Mouse (Mus musculus): ENCODE data around the gene Slc16a5. TPM values are rescaled to one million over a fixed set of nuclear protein-coding genes. Genes with fewer than 3 reads are reported as not detected.
A peak's percentile ranks its signal among the peaks of the same experiment; 100 is the strongest.

Gene Slc16a5
- polyA plus RNA-seq, 1 experiment from 2014 or later, result 0.34 TPM

GRCm38 (mm10) chr11:115512407-115513183 lies 50.3 kb downstream of the Slc16a5 start:
- WGBS, result 48% methylated on average over 8 of the region's 8 CpGs
- H3K4me1 ChIP-seq, result peaks cover 56% of the 10 kb centered on the region

GRCm38 (mm10) chr11:115513271-115514237 lies 51.3 kb downstream of the Slc16a5 start:
- peak; percentile 74 for DNase-seq (ENCODE audit: low spot score)
- H3K4me1 ChIP-seq, result peaks cover 47% of the 10 kb centered on the region
- under 1% methylated on average over 57 of the region's 57 CpGs for WGBS
- H3K27me3 ChIP-seq (replicated peaks; ENCODE audit: low read depth, poor library complexity, severe bottlenecking), result no peaks in the 10 kb centered on the region
- H3K9me3 ChIP-seq, result no peaks in the 10 kb centered on the region
- peaks cover 7% of the 10 kb centered on the region; the same call in 1 of the 2 replicates for H3K36me3 ChIP-seq (replicated peaks)
- peak overlapping the region; percentile 92 for H3K4me3 ChIP-seq
- peak overlapping the region; percentile 97 for H3K27ac ChIP-seq (replicated peaks)

More at GRCm38 (mm10) chr11:115512407-115513183, 50.3 kb downstream of the Slc16a5 start:
- DNase-seq (ENCODE audit: low spot score), result peak; percentile 15
- Histone ChIP-seq H3K9me3 (no peaks in the 10 kb centered on the region), H3K27me3 (replicated peaks; ENCODE audit: low read depth, poor library complexity, severe bottlenecking) (no peaks in the 10 kb centered on the region), H3K36me3 (replicated peaks) (peaks cover 11% of the 10 kb centered on the region), H3K27ac (replicated peaks) (peak overlapping the region; percentile 97), H3K4me3 (peak overlapping the region; percentile 92)

GRCm38 (mm10) chr11:115514238-115514663 lies 52.0 kb downstream of the Slc16a5 start, which contains the start of gene Jpt1:
Jpt1 (minus strand) TSS chr11:115514387.
- under 1% methylated on average over 24 of the region's 24 CpGs for WGBS
- Histone ChIP-seq H3K36me3 (replicated peaks) (peaks cover 3% of the 10 kb centered on the region; the same call in 1 of the 2 replicates), H3K9me3 (no peaks in the 10 kb centered on the region), H3K4me1 (peaks cover 43% of the 10 kb centered on the region), H3K27me3 (replicated peaks; ENCODE audit: low read depth, poor library complexity, severe bottlenecking) (no peaks in the 10 kb centered on the region), H3K27ac (replicated peaks) (peak within 1 kb of the TSS; percentile 97), H3K4me3 (peak within 1 kb of the TSS; percentile 92)
- DNase-seq (ENCODE audit: low spot score), result peak; percentile 97

- Histone ChIP-seq H3K9me3 (no peaks in the 10 kb centered on the region), H3K27me3 (replicated peaks; ENCODE audit: low read depth, poor library complexity, severe bottlenecking) (no peaks in the 10 kb centered on the region), H3K4me1 (peaks cover 38% of the 10 kb centered on the region), H3K27ac (replicated peaks) (peak overlapping the region; percentile 58), H3K4me3 (no peak overlapping the region), H3K36me3 (replicated peaks) (peaks cover 3% of the 10 kb centered on the region; the same call in 1 of the 2 replicates)
- no peak for DNase-seq (ENCODE audit: low spot score)
- 74% methylated on average over 6 of the region's 6 CpGs for WGBS
These were observed 52.7 kb downstream of the Slc16a5 start for GRCm38 (mm10) chr11:115515021-115515420.

- H3K9me3 ChIP-seq, result no peaks in the 10 kb centered on the region
- H3K27ac ChIP-seq (replicated peaks), result no peak overlapping the region
- H3K4me1 ChIP-seq, result peaks cover 19% of the 10 kb centered on the region
- H3K27me3 ChIP-seq (replicated peaks; ENCODE audit: low read depth, poor library complexity, severe bottlenecking), result no peaks in the 10 kb centered on the region
- peaks cover 20% of the 10 kb centered on the region for H3K36me3 ChIP-seq (replicated peaks)
- 85% methylated on average over 5 of the region's 5 CpGs for WGBS
- no peak overlapping the region for H3K4me3 ChIP-seq
- no peak for DNase-seq (ENCODE audit: low spot score)
These were observed 54.7 kb downstream of the Slc16a5 start for GRCm38 (mm10) chr11:115516942-115517341.

- 77% methylated on average over 9 of the region's 9 CpGs for WGBS
- no peaks in the 10 kb centered on the region for H3K27me3 ChIP-seq (replicated peaks; ENCODE audit: low read depth, poor library complexity, severe bottlenecking)
- H3K4me3 ChIP-seq, result no peak overlapping the region
- peaks cover 4% of the 10 kb centered on the region for H3K4me1 ChIP-seq
- no peaks in the 10 kb centered on the region for H3K9me3 ChIP-seq
- peaks cover 32% of the 10 kb centered on the region for H3K36me3 ChIP-seq (replicated peaks)
- no peak for DNase-seq (ENCODE audit: low spot score)
- H3K27ac ChIP-seq (replicated peaks), result no peak overlapping the region
These were observed 56.4 kb downstream of the Slc16a5 start for GRCm38 (mm10) chr11:115518693-115519092.

- Histone ChIP-seq H3K36me3 (replicated peaks) (peaks cover 41% of the 10 kb centered on the region), H3K27ac (replicated peaks) (no peak overlapping the region), H3K9me3 (no peaks in the 10 kb centered on the region), H3K4me3 (no peak overlapping the region), H3K4me1 (peaks cover 4% of the 10 kb centered on the region), H3K27me3 (replicated peaks; ENCODE audit: low read depth, poor library complexity, severe bottlenecking) (no peaks in the 10 kb centered on the region)
- WGBS, result 88% methylated on average over 3 of the region's 3 CpGs
- DNase-seq (ENCODE audit: low spot score), result no peak
These were observed 57.3 kb downstream of the Slc16a5 start for GRCm38 (mm10) chr11:115519581-115519980.

DNA sequence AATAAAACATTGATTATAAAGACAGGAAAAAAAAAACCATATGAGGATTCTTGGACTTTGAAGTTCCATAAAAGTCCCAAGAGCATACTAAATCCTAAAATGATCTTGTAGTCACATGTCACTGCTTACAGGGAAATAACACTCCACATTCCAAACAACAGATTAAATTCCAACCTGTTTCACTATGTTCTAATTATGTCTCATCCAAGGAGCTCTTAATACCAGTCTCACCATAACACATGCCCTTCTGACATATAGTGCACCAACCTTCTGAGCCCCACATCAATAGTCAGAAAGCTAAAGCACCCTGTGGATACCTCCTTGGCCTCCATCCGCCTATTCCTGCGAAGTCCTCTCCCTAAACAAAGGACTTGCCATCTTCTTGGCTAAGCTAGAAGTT lies 57.9 kb downstream of the Slc16a5 start:
- peaks cover 47% of the 10 kb centered on the region for H3K36me3 ChIP-seq (replicated peaks)
- DNase-seq (ENCODE audit: low spot score), result no peak
- 77% methylated on average over 2 of the region's 2 CpGs for WGBS
- H3K27me3 ChIP-seq (replicated peaks; ENCODE audit: low read depth, poor library complexity, severe bottlenecking), result no peaks in the 10 kb centered on the region
- H3K4me3 ChIP-seq, result no peak overlapping the region
- no peaks in the 10 kb centered on the region; the same call in 1 of the 2 replicates for H3K4me1 ChIP-seq
- no peak overlapping the region for H3K27ac ChIP-seq (replicated peaks)
- H3K9me3 ChIP-seq, result no peaks in the 10 kb centered on the region

DNA sequence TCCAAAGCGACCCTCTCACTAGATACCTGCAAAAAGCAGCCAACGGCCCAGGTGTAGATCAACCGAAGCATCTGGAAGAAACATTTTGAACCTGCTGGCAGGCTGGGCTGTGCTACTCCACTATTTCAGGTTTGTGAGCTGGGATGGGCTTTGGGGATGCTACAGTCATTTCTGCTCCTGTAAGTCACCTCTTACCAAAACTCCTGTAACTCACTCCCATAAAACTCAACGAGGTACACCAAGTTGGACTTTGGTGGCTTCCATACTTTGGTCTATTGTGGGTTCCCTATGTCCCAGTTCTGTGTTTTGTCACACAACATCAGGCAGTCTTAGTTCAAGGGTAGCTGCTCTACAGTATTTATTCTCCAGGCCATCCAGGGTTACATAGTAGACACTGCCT lies 58.8 kb downstream of the Slc16a5 start:
- 87% methylated on average over 4 of the region's 4 CpGs for WGBS
- Histone ChIP-seq H3K4me3 (no peak overlapping the region), H3K27ac (replicated peaks) (no peak overlapping the region), H3K36me3 (replicated peaks) (peaks cover 56% of the 10 kb centered on the region), H3K4me1 (no peaks in the 10 kb centered on the region), H3K9me3 (no peaks in the 10 kb centered on the region), H3K27me3 (replicated peaks; ENCODE audit: low read depth, poor library complexity, severe bottlenecking) (no peaks in the 10 kb centered on the region)
- DNase-seq (ENCODE audit: low spot score), result no peak

GRCm38 (mm10) chr11:115522238-115522637 lies 60.0 kb downstream of the Slc16a5 start:
- 87% methylated on average over 2 of the region's 2 CpGs for WGBS
- Histone ChIP-seq H3K9me3 (no peaks in the 10 kb centered on the region), H3K27me3 (replicated peaks; ENCODE audit: low read depth, poor library complexity, severe bottlenecking) (no peaks in the 10 kb centered on the region), H3K27ac (replicated peaks) (no peak overlapping the region), H3K4me3 (no peak overlapping the region), H3K4me1 (no peaks in the 10 kb centered on the region), H3K36me3 (replicated peaks) (peaks cover 67% of the 10 kb centered on the region)
- DNase-seq (ENCODE audit: low spot score), result no peak

GRCm38 (mm10) chr11:115522703-115523102 lies 60.4 kb downstream of the Slc16a5 start:
- 75% methylated on average over 2 of the region's 2 CpGs for WGBS
- no peak overlapping the region for H3K4me3 ChIP-seq
- no peaks in the 10 kb centered on the region for H3K27me3 ChIP-seq (replicated peaks; ENCODE audit: low read depth, poor library complexity, severe bottlenecking)
- H3K27ac ChIP-seq (replicated peaks), result no peak overlapping the region
- peaks cover 72% of the 10 kb centered on the region for H3K36me3 ChIP-seq (replicated peaks)
- H3K9me3 ChIP-seq, result no peaks in the 10 kb centered on the region
- no peaks in the 10 kb centered on the region for H3K4me1 ChIP-seq
- DNase-seq (ENCODE audit: low spot score), result no peak

Data from embryonic facial prominence, embryonic 10.5 days (tissue).